Comparison of ENCODE assay signal across 8 mouse cellular contexts in the genomic region with DNA sequence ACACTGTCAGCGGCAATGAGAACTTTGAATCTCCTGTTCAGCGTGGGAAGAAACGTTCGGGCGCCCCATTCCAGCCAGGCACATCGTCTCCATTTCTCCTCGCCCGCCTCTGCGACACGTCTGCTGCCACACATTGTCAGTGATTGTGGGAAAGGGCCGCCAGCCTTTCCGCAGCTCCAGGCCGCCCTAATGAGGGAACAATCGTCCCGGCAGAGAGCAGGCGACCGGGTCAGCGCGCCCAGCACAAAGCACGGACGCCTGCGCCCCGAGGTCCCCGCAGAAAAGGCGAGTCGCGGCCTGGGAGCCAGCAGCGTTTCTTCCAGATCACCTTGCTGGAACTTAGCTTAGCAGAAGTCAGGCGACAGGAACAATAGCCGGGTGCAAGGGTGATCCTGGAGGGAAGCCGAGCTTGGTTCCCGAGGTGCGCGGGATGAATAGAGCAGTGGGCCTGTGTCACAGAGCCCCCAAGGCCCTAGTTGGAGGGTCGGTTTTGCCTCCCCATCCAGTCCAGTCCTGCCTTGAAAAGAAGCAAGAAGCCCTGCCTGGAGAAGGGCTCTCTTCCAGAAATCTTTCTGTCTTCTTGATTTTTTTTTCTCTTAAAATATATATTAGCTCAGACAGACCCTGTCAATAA.
DNase-seq lines count a peak whose midpoint lies in the region; ATAC-seq lines count a peak whose summit lies in the region.

No protein-coding gene starts in this region.

- ATAC-seq in hindbrain, embryonic 11.5 days (ENCODE audit: low FRiP score), result peak; percentile 81
- ATAC-seq in liver, embryonic 16.5 days (ENCODE audit: low read depth), result no peak

- peak overlapping the region; percentile 79 for H3K9ac ChIP-seq in hindbrain, embryonic 11.5 days (ENCODE audit: low read depth, low read length)
- no peak overlapping the region for H3K9ac ChIP-seq in liver, embryonic 16.5 days (ENCODE audit: low read depth, low read length)

- H3K4me1 ChIP-seq in embryonic facial prominence, embryonic 10.5 days, result peaks cover 19% of the 10 kb centered on the region
- H3K4me1 ChIP-seq in hindbrain, embryonic 11.5 days (replicated peaks; ENCODE audit: control insufficient read depth, insufficient read depth, low read length), result peaks cover 7% of the 10 kb centered on the region
- H3K4me1 ChIP-seq in liver, embryonic 16.5 days (ENCODE audit: control insufficient read depth, low read depth, low read length), result no peaks in the 10 kb centered on the region

- H3K9me3 ChIP-seq in embryonic facial prominence, embryonic 10.5 days, result no peaks in the 10 kb centered on the region
- H3K9me3 ChIP-seq in hindbrain, embryonic 11.5 days (ENCODE audit: control insufficient read depth, low read length), result no peaks in the 10 kb centered on the region
- no peaks in the 10 kb centered on the region for H3K9me3 ChIP-seq in liver, embryonic 16.5 days (replicated peaks; ENCODE audit: control insufficient read depth, low read length)

- H3K4me2 ChIP-seq in hindbrain, embryonic 11.5 days (replicated peaks; ENCODE audit: low read depth, low read length), result peak overlapping the region; percentile 57
- peak overlapping the region; percentile 25 for H3K4me2 ChIP-seq in liver, embryonic 16.5 days (ENCODE audit: low read depth, low read length)

- peak overlapping the region; percentile 55 for H3K4me3 ChIP-seq in embryonic facial prominence, embryonic 10.5 days
- H3K4me3 ChIP-seq in hindbrain, embryonic 11.5 days (ENCODE audit: low read depth, low read length), result peak overlapping the region; percentile 28
- no peak overlapping the region for H3K4me3 ChIP-seq in liver, embryonic 16.5 days (ENCODE audit: low read depth, low read length)

- H3K27ac ChIP-seq in embryonic facial prominence, embryonic 10.5 days (replicated peaks), result peak overlapping the region; percentile 78
- peak overlapping the region; percentile 97 for H3K27ac ChIP-seq in hindbrain, embryonic 11.5 days (ENCODE audit: low read depth, low read length)
- no peak overlapping the region for H3K27ac ChIP-seq in liver, embryonic 16.5 days (ENCODE audit: low read length)

- H3K27me3 ChIP-seq in embryonic facial prominence, embryonic 10.5 days (replicated peaks; ENCODE audit: low read depth, poor library complexity, severe bottlenecking), result peaks cover 56% of the 10 kb centered on the region
- H3K27me3 ChIP-seq in hindbrain, embryonic 11.5 days (ENCODE audit: control insufficient read depth, insufficient read depth, low read length), result no peaks in the 10 kb centered on the region
- no peaks in the 10 kb centered on the region for H3K27me3 ChIP-seq in liver, embryonic 16.5 days (ENCODE audit: control insufficient read depth, insufficient read depth, low read depth, low read length)

- peak; percentile 17 to 31 for DNase-seq in layer of hippocampus, postnatal 25 days (ENCODE audit: extremely low spot score in 1 of 2, low spot score in 1 of 2)
- no peak for DNase-seq in layer of hippocampus, adult 9-11 months
- DNase-seq in embryonic facial prominence, embryonic 10.5 days (ENCODE audit: low spot score), result peak; percentile 70
- peak; percentile 75 for DNase-seq in hindbrain, embryonic 11.5 days (ENCODE audit: low spot score)
- peak; percentile 9 for DNase-seq in yolk sac, embryonic 10.5 days (ENCODE audit: low spot score)
- DNase-seq in urinary bladder, adult 18-20 months (ENCODE audit: low spot score in 2 of 2), result no peak
- no peak for DNase-seq in thymus, postnatal 10 days (ENCODE audit: low spot score in 2 of 2)

- H3K36me3 ChIP-seq in embryonic facial prominence, embryonic 10.5 days (replicated peaks), result no peaks in the 10 kb centered on the region
- no peaks in the 10 kb centered on the region for H3K36me3 ChIP-seq in hindbrain, embryonic 11.5 days (ENCODE audit: control insufficient read depth, insufficient read depth, low read length)
- H3K36me3 ChIP-seq in liver, embryonic 16.5 days (ENCODE audit: control insufficient read depth, insufficient read depth), result no peaks in the 10 kb centered on the region

- 2% methylated on average over 35 of the region's 35 CpGs for WGBS in embryonic facial prominence, embryonic 10.5 days
- WGBS in hindbrain, embryonic 11.5 days, result under 1% methylated on average over 35 of the region's 35 CpGs
- WGBS in liver, embryonic 16.5 days (ENCODE audit: insufficient replicate concordance), result 4% methylated on average over 35 of the region's 35 CpGs

Comparison
In these comparisons a context has a peak if more than half of its experiments do, and no peak if none do; other contexts are left out.
1. DNase-seq: peak in layer of hippocampus, postnatal 25 days (2 of 2), embryonic facial prominence, embryonic 10.5 days (single experiment), hindbrain, embryonic 11.5 days (single experiment) and yolk sac, embryonic 10.5 days (single experiment); none in layer of hippocampus, adult 9-11 months (single experiment), urinary bladder, adult 18-20 months (0 of 2) and thymus, postnatal 10 days (0 of 2).